Mouse (Mus musculus): ENCODE results near the gene Ppp2r5a. TPM values are rescaled to one million over a fixed set of nuclear protein-coding genes. Genes with fewer than 3 reads are reported as not detected.

Gene Ppp2r5a
- polyA plus RNA-seq, 2 experiments, result 21.0 to 23.8 TPM

DNA sequence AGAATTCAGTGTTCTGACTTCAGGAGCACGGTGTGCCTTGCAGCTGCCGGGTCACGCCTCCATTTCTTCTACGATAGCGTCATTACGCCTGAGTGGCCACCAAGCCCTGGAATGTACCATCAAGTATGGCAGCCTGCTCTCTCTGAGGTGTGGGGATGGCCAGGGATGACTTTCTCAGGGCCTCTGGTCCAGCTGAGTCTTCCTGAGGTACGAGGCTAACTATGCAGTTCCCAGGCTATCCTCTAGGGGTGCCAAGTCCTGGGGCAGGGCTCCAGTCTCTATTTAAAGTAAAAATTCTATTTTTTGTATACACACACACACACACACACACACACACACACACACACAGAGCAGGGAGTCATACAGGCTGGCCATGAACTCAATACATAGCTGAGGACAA lies 97.5 kb downstream of the Ppp2r5a start:
- Histone ChIP-seq H3K9ac (replicated peaks) (no peak overlapping the region), H3K4me1 (replicated peaks; ENCODE audit: control insufficient read depth in 2 of 2, insufficient read depth in 2 of 2, low read length in 1 of 2) (no peaks in the 10 kb centered on the region), H3K36me3 (replicated peaks; ENCODE audit: control insufficient read depth, insufficient read depth, low read depth) (no peaks in the 10 kb centered on the region), H3K4me2 (ENCODE audit: low read depth) (no peak overlapping the region), H3K27me3 (ENCODE audit: control insufficient read depth, insufficient read depth, low read length) (no peaks in the 10 kb centered on the region), H3K4me3 (ENCODE audit: insufficient read depth in 1 of 2, low read depth in 2 of 2, low read length in 2 of 2) (no peak overlapping the region), H3K9me3 (ENCODE audit: control insufficient read depth, low read length) (no peaks in the 10 kb centered on the region), H3K27ac (no peak overlapping the region)
- peak; percentile 65 for TF ChIP-seq CTCF (IDR thresholded peaks at IDR 0.05; ENCODE audit: low read depth)
- no peak for TF ChIP-seq EP300 (IDR thresholded peaks at IDR 0.05; ENCODE audit: low read depth)
- WGBS (ENCODE audit: insufficient replicate concordance), result 65% methylated on average over 7 of the region's 7 CpGs
- no peak for ATAC-seq (ENCODE audit: insufficient read depth)
- DNase-seq (ENCODE audit: low read depth in 3 of 3, low spot score in 3 of 3), result no peak

DNA sequence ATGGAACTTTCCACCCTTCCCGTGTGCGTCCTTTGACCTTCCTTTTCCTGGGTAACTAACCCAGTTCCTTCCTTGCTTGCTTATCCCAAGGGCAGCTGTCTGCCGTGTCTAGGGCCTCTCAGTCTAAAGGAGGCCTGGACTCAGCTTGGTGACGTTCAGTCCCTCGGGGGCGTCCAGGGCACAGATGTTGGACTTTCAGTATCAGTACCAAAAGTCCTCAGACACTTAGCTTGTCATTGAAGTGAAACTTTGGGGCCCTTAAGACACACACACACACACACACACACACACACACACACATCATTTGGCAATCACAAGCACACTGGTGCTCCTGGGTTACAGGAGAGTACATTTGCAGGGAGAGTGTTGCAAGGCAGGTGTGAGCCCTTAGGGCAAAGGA lies 98.9 kb downstream of the Ppp2r5a start:
- no peaks in the 10 kb centered on the region for H3K9me3 ChIP-seq (ENCODE audit: control insufficient read depth, low read length)
- no peaks in the 10 kb centered on the region for H3K4me1 ChIP-seq (replicated peaks; ENCODE audit: control insufficient read depth in 2 of 2, insufficient read depth in 2 of 2, low read length in 1 of 2)
- no peak overlapping the region for H3K9ac ChIP-seq (replicated peaks)
- no peaks in the 10 kb centered on the region for H3K27me3 ChIP-seq (ENCODE audit: control insufficient read depth, insufficient read depth, low read length)
- H3K36me3 ChIP-seq (replicated peaks; ENCODE audit: control insufficient read depth, insufficient read depth, low read depth), result no peaks in the 10 kb centered on the region
- ATAC-seq (ENCODE audit: insufficient read depth) (no peak), DNase-seq (ENCODE audit: low read depth in 3 of 3, low spot score in 3 of 3) (no peak)
- H3K4me2 ChIP-seq (ENCODE audit: low read depth), result no peak overlapping the region
- 59% methylated on average over 6 of the region's 6 CpGs for WGBS (ENCODE audit: insufficient replicate concordance)
- TF ChIP-seq EP300 (IDR thresholded peaks at IDR 0.05; ENCODE audit: low read depth) (no peak), CTCF (IDR thresholded peaks at IDR 0.05; ENCODE audit: low read depth) (no peak)
- no peak overlapping the region for H3K27ac ChIP-seq
- H3K4me3 ChIP-seq (ENCODE audit: insufficient read depth in 1 of 2, low read depth in 2 of 2, low read length in 2 of 2), result no peak overlapping the region

GRCm38 (mm10) chr1:191303736-191304135 lies 99.3 kb downstream of the Ppp2r5a start:
- Histone ChIP-seq H3K27me3 (ENCODE audit: control insufficient read depth, insufficient read depth, low read length) (no peaks in the 10 kb centered on the region), H3K9ac (replicated peaks) (no peak overlapping the region), H3K27ac (no peak overlapping the region), H3K4me1 (replicated peaks; ENCODE audit: control insufficient read depth in 2 of 2, insufficient read depth in 2 of 2, low read length in 1 of 2) (no peaks in the 10 kb centered on the region), H3K9me3 (ENCODE audit: control insufficient read depth, low read length) (no peaks in the 10 kb centered on the region), H3K4me3 (ENCODE audit: insufficient read depth in 1 of 2, low read depth in 2 of 2, low read length in 2 of 2) (no peak overlapping the region), H3K36me3 (replicated peaks; ENCODE audit: control insufficient read depth, insufficient read depth, low read depth) (no peaks in the 10 kb centered on the region), H3K4me2 (ENCODE audit: low read depth) (no peak overlapping the region)
- WGBS (ENCODE audit: insufficient replicate concordance), result 67% methylated on average over 3 of the region's 3 CpGs
- ATAC-seq (ENCODE audit: insufficient read depth) (no peak), DNase-seq (ENCODE audit: low read depth in 3 of 3, low spot score in 3 of 3) (no peak)
- TF ChIP-seq CTCF (IDR thresholded peaks at IDR 0.05; ENCODE audit: low read depth), result no peak
- no peak for TF ChIP-seq EP300 (IDR thresholded peaks at IDR 0.05; ENCODE audit: low read depth)

Other genes starting within 250 kb of the Ppp2r5a start
- not detected in 2 replicates for gene Fam71a, start 238.5 kb downstream of the Ppp2r5a start, polyA plus RNA-seq (2012; rRNA removed)
- gene Fam71a, start 238.5 kb downstream of the Ppp2r5a start, polyA plus RNA-seq (2014; fragmentation: Nextera tagmentation; extraction: Ambion mirVana), result not detected in 2 replicates
- gene Atf3, start 185.2 kb downstream of the Ppp2r5a start, polyA plus RNA-seq (2012; rRNA removed), result 0.53 and 0.76 TPM in 2 replicates
- 0.94 and 1.3 TPM in 2 replicates for gene Atf3, start 185.2 kb downstream of the Ppp2r5a start, polyA plus RNA-seq (2014; fragmentation: Nextera tagmentation; extraction: Ambion mirVana)
- gene Nenf, start 85.1 kb downstream of the Ppp2r5a start, polyA plus RNA-seq (2012; rRNA removed), result 26.5 and 29.4 TPM in 2 replicates
- 34.9 and 35.3 TPM in 2 replicates for gene Nenf, start 85.1 kb downstream of the Ppp2r5a start, polyA plus RNA-seq (2014; fragmentation: Nextera tagmentation; extraction: Ambion mirVana)
- gene Tmem206, start 77.4 kb downstream of the Ppp2r5a start, polyA plus RNA-seq (2012; rRNA removed), result 3.7 and 4.1 TPM in 2 replicates
- 6.3 and 7.6 TPM in 2 replicates for gene Tmem206, start 77.4 kb downstream of the Ppp2r5a start, polyA plus RNA-seq (2014; fragmentation: Nextera tagmentation; extraction: Ambion mirVana)
- gene Dtl, start 172.3 kb upstream of the Ppp2r5a start, polyA plus RNA-seq (2012; rRNA removed), result 13.4 and 16.6 TPM in 2 replicates
- gene Dtl, start 172.3 kb upstream of the Ppp2r5a start, polyA plus RNA-seq (2014; fragmentation: Nextera tagmentation; extraction: Ambion mirVana), result 29.0 and 30.7 TPM in 2 replicates
- 15.3 and 16.8 TPM in 2 replicates for gene Ints7, start 172.4 kb upstream of the Ppp2r5a start, polyA plus RNA-seq (2012; rRNA removed)
- gene Ints7, start 172.4 kb upstream of the Ppp2r5a start, polyA plus RNA-seq (2014; fragmentation: Nextera tagmentation; extraction: Ambion mirVana), result 13.5 and 17.4 TPM in 2 replicates